Mouse (Mus musculus): ENCODE measurements at regions not wholly inside any gene's neighbourhood (a gene's known extent, or its start where the extent isn't known, plus 50 kb on each side); places are given as distances from the start of the nearest gene placed in this dataset.

DNA sequence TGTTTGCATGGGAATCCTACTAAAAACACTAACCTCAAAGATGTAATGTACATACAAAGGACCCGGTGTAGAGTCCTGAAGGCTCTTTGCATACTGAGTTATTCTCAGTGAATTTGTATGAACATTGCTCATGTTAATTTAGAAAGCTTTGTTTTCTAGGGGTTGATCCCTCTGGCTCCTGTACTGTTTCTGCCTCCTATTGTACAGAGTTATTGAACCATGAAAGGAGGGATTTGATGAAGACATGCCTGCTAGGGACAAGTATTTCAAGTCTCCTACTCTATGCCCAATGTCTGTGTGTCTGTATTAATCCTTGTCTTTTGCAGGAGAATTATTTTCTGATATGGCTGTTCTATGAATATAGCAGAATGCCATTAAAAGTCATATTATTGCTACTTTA is 1425.1 kb downstream of the Fam181b start:
- Histone ChIP-seq H3K4me3 (no peak overlapping the region), H3K27ac (no peak overlapping the region)
- TF ChIP-seq CTCF (conservative IDR thresholded peaks at IDR 0.05): no peak
- DNase-seq (ENCODE audit: low spot score in 2 of 2): no peak

DNA sequence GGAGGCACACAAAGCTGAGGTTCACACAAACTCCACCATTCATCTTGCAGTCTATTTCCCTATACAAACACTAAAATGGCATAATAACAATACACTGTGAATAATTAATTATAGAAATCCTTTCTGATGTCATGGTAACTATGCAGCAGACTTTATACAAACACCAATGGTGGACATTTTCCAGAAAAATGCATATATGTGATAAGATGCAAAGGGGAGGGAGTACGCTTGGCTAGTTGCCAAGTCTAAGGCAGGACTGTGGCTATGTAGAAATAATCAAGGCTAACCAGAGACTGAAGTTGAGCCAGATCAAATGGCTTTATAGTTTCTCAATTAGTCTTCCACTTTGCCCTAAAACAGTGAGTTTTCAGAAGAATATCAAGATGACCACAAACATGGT is 1437.3 kb downstream of the Fam181b start:
- no peak for TF ChIP-seq CTCF (conservative IDR thresholded peaks at IDR 0.05)
- Histone ChIP-seq H3K27ac (no peak overlapping the region), H3K4me3 (no peak overlapping the region)
- DNase-seq (ENCODE audit: low spot score in 2 of 2): no peak

DNA sequence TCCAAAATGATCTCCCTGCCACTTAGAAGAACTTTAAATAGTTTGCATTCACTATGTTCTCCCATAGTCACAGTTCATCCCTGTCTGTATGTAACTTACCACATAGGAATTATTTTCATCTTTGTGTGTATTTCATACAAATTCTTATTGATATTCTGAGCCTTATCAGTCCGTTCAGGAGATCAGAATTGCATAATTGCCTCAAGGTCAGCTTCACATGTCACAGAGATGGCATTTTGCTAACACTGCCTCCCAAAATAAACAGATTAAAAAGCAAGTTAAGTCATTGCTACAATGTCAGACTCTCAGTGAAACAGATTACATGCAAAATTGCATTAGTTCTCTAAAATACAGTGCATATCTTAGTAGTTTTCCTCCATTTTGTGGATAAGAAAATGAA is 1452.9 kb downstream of the Fam181b start:
- H3K4me3 ChIP-seq: no peak overlapping the region
- H3K27ac ChIP-seq: no peak overlapping the region
- no peak for DNase-seq (ENCODE audit: low spot score in 2 of 2)
- no peak for TF ChIP-seq CTCF (conservative IDR thresholded peaks at IDR 0.05)

DNA sequence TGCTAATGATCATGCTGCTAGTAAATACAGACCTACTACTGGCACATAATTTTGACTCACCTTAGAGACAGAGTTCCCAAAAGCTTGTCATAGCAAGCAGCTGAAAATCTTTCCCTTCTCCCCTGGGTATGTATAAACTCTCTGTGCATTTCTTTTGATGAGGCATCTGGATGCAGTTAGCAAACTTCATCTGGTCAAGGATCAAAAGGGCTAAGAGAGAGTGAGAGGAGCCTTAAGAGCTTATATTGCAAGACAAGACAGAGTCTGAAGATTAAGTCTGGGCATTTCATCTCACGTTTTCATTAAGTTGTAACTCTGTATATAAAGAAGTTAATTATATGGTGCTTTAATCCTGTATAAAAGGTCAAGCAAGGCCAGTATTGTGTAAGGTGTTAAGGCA is 1468.7 kb downstream of the Fam181b start:
- Histone ChIP-seq H3K4me3 (no peak overlapping the region), H3K27ac (no peak overlapping the region)
- TF ChIP-seq CTCF (conservative IDR thresholded peaks at IDR 0.05): no peak
- DNase-seq (ENCODE audit: low spot score in 2 of 2): no peak

DNA sequence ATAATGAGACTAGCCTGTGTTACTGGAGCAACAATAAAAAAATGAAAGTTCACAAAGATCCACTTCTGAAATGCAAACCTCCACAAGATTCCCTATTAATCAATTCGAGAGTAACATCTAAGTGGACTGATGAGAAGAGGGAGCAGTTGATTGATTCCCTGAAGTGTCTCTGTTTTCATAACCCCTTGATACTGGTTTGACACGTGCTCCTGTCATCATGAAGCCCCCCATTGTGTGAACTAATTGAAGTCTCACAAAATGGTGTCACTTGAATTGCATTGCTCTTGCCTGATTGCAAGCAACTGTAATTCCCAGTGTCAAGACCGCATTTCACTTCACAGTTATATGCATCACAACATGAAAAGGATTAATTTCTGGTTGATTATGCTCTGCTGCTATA is 1501.8 kb downstream of the Fam181b start:
- no peak for TF ChIP-seq CTCF (conservative IDR thresholded peaks at IDR 0.05)
- DNase-seq (ENCODE audit: low spot score in 2 of 2): no peak
- H3K4me3 ChIP-seq: no peak overlapping the region
- H3K27ac ChIP-seq: no peak overlapping the region

DNA sequence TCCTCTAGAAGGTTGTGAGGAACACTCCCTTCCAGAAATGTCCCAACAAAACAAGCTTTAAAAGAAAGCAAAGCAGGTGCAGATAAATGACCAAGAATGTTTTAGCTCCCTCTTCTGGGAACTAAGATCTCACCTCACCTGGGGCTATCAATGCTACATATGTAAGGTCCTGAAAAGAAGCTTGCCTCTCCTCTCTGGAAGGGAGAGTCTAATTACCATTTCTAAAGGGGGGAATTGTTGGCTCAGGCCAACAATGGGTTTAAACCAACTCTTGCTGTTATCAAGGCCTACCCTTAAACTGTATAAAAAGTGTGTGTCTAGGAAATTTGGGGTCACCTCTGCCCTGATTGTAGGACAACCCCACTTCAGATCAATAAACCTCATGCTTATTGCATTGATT is 1508.1 kb downstream of the Fam181b start:
- DNase-seq (ENCODE audit: low spot score in 2 of 2): no peak
- Histone ChIP-seq H3K4me3 (no peak overlapping the region), H3K27ac (no peak overlapping the region)
- no peak for TF ChIP-seq CTCF (conservative IDR thresholded peaks at IDR 0.05)

DNA sequence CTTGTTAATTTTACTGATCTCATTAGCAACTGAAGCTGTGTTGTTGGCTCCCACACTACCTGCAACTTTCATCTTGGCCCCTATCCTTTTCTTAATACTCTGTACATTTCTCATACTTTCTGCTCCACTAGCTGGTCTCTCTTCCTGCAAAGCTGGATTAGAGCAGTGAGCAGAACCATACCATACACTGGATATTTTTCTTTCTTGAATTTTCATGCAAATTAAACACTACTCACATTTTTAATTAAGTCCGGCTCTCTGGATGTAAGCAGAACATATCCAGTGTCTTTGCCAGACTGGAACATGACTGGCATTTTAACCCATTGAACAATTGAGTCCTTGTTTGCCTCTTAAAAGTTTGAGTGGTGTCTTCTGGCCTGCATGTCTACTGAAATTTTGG is 1515.0 kb downstream of the Fam181b start:
- H3K27ac ChIP-seq: 0 out of 2 replicates have a peak overlapping the region, but pooled peaks have one; percentile 9
- DNase-seq (ENCODE audit: low spot score in 2 of 2): no peak
- H3K4me3 ChIP-seq: no peak overlapping the region
- TF ChIP-seq CTCF (conservative IDR thresholded peaks at IDR 0.05): no peak

DNA sequence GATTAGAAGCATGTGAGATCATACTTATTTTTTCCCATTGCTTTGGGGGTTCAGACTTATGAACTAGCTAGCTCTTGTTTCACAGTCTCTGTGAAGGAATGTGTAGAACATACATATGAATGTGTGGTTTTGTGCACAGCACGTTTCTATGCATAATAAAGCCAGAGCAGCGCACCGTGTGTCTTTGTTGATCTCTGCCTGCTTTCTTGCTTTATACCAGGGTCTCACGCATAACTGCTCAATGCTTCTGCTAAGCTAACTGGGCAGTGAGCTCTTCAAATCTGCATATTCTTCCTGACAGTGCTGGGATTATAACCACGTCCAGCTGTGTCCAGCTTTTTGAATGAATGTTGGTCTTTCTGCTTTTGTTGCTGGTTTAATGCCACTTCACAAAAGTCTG is 1539.3 kb downstream of the Fam181b start:
- DNase-seq (ENCODE audit: low spot score in 2 of 2): no peak
- TF ChIP-seq CTCF (conservative IDR thresholded peaks at IDR 0.05): no peak
- no peak overlapping the region for H3K4me3 ChIP-seq

DNA sequence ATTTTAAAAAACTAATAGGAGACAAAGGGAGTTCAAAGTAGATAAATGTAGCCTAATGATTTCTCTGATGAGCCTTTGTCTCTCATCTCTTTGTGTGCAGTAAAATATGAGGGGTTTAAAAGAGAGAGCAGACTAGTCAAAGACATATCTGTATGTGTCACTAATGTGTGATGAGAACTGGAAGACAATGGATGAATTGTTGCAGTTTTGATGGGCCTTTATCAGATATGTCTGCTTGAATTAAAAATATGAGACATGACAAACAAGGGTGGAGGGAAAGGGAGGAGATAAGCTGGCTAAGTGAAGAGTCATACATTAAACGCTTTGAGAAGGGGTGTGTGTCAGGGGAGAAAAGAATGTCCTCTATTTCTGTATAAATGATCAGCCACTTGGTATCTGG is 1544.9 kb downstream of the Fam181b start:
- no peak overlapping the region for H3K4me3 ChIP-seq
- TF ChIP-seq CTCF (conservative IDR thresholded peaks at IDR 0.05): no peak
- no peak for DNase-seq (ENCODE audit: low spot score in 2 of 2)
- no peak overlapping the region for H3K27ac ChIP-seq

More for the DNA sequence above, 1539.3 kb downstream of the Fam181b start:
- no peak overlapping the region for H3K27ac ChIP-seq

DNA sequence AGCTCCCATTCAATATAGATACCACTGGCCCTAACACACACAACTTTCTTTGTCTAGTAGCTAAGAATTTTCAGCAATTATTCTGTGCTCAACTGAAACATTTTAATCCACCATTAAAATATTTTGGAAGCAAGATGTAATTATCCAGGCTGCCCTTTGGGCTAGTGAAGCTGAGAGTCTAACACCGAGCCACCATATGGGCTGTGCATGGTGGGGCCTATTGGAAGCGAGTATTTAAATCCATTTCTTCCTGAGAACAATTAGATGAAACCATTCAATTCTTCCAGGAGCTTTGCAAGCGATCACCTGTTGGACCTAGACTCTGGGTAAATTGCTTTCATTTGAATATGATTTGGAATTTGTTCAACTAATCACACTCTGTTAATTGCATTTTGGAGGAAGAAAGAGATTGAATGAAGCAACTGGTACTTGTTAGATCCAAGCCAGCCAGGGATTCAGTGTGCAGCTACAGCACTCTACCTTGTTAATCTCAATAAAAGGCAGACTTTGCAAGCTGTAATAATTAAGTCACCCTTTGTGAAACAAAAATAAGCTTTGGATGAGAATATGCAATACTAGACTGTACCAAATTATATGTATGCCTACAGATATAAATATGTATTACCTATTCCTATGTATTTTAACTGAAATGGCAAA is 1533.6 kb upstream of the Tenm4 start:
- Histone ChIP-seq H3K27ac (no peak overlapping the region), H3K4me3 (no peak overlapping the region)
- no peak for TF ChIP-seq CTCF (conservative IDR thresholded peaks at IDR 0.05)
- DNase-seq (ENCODE audit: low spot score in 2 of 2): no peak

DNA sequence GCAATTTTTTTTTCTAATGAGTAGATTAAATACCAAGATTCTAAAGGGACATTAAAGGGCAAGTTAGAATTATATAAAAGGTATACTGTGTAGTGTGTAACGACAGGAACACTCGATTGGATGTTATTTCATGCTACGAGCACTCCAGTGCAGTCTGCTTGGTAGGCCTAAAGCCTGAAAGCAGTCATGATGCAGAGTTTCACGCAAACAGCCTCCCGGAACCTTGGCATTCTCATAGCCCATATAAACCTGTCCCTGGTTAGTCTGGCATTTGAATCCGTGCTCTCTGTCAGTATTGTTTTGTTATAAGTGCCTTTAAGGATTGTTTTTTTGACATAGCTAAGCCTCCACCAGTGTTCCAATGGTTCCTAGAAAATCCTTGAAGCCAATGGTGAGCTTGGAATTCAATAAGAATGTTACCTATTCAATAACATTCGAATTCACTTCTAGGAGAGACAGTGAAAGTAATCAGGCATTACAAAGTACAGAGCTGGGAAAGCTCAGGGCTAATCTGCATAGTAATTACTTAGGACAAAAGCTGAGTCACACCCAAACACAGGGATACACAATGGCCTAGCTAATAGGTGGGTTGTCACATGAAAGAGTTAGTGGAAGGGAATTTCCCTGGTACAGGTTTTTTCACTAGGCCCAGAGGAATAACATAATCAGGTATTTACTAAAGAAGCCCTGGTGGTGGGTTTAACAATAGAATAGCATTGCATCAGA is 1526.3 kb upstream of the Tenm4 start:
- DNase-seq (ENCODE audit: low spot score in 2 of 2): no peak
- Histone ChIP-seq H3K4me3 (no peak overlapping the region), H3K27ac (no peak overlapping the region)
- TF ChIP-seq CTCF (conservative IDR thresholded peaks at IDR 0.05): no peak

DNA sequence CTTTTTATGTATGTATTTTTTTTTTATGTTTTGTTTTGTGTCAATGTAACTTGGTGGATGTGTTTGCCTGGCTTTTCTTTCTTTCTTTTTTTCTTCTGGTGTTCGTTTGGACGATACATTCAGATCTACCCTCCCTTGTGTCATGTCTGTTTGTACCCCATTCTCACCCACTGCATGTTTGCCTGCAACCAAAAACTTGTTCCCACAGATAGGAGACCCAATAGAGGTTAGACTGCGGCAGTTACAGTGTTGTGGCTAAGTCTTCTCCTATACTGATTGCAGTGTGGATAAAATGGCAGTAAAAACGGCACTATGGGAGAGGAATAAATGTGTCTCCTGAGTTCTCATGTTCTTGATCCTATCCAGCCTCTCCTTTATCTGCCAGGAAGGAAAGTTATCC is 1525.7 kb upstream of the Tenm4 start:
- TF ChIP-seq CTCF (conservative IDR thresholded peaks at IDR 0.05): no peak
- no peak for DNase-seq (ENCODE audit: low spot score in 2 of 2)
- H3K4me3 ChIP-seq: no peak overlapping the region
- H3K27ac ChIP-seq: no peak overlapping the region

DNA sequence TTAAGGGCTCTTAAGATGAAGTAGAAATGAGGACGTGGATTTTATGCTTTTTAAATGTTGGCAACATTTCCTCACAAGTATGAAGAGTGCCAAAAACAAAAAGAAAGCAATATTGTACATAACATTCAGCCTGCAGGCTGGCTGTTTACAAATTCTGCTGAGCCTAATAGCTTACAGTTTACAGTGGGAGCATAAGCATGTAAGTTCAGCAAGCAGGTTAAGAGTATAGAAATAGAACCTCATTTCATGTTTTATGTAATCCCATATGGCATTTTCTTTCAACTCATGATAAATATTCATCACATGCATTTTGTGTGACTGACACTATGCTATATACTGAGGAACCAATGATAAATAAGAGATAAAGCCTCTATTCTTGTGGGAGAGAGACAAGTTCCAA is 1520.6 kb upstream of the Tenm4 start:
- no peak for DNase-seq (ENCODE audit: low spot score in 2 of 2)
- no peak overlapping the region for H3K27ac ChIP-seq
- no peak overlapping the region for H3K4me3 ChIP-seq
- TF ChIP-seq CTCF (conservative IDR thresholded peaks at IDR 0.05): no peak

All from layer of hippocampus, adult 2 months (tissue).